Mouse (Mus musculus) limb, embryonic 14.5 days (tissue): Measurements from ENCODE around the gene Cops9. TPM values are rescaled to one million over a fixed set of nuclear protein-coding genes. Genes with fewer than 3 reads are reported as not detected.

Experiments
- ATAC-seq: fragments of 200-750 bp; cut with Nextera tagmentation; 2 replicates; pipeline ENCODE4 v1.8.0; 2017; ENCODE audit warnings: low read depth, moderate number of reproducible peaks, moderate TSS enrichment; ENCODE audit not compliant: low FRiP score
- DNase-seq: peaks from one replicate; pipeline ENCODE4 v3.0.0-alpha.2; 2015; ENCODE audit warnings: low spot score
- H3K27ac ChIP-seq: fragments of 300-500 bp; sonication (generic); replicated peaks from 2 replicates; pipeline ENCODE4 v1.5.1; 2014; ENCODE audit warnings: low read depth, mild to moderate bottlenecking, low read length, moderate library complexity, mixed read lengths
- H3K27me3 ChIP-seq: fragments of 300-500 bp; sonication (generic); 2 replicates; pipeline ENCODE4 v1.6.1; 2014; ENCODE audit warnings: low read length, mixed read lengths; ENCODE audit not compliant: control insufficient read depth, insufficient read depth
- H3K36me3 ChIP-seq: fragments of 300-500 bp; sonication (generic); 2 replicates; pipeline ENCODE4 v1.6.1; 2014; ENCODE audit warnings: mild to moderate bottlenecking, low read length, moderate library complexity, mixed read lengths; ENCODE audit not compliant: control insufficient read depth, insufficient read depth
- H3K4me1 ChIP-seq: fragments of 300-500 bp; sonication (generic); 2 replicates; pipeline ENCODE4 v1.6.1; 2014; ENCODE audit warnings: antibody characterized with exemption, low read length, mixed read lengths; ENCODE audit not compliant: control insufficient read depth, insufficient read depth
- H3K4me2 ChIP-seq: fragments of 300-500 bp; sonication (generic); replicated peaks from 2 replicates; pipeline ENCODE4 v1.6.1; 2014; ENCODE audit warnings: low read depth, mild to moderate bottlenecking, low read length, moderate library complexity; ENCODE audit not compliant: severe bottlenecking
- H3K4me3 ChIP-seq: fragments of 300-500 bp; sonication (generic); replicated peaks from 2 replicates; pipeline ENCODE4 v1.5.1; 2014; ENCODE audit warnings: low read length
- H3K9ac ChIP-seq: fragments of 300-500 bp; sonication (generic); 2 replicates; pipeline ENCODE4 v1.6.1; 2014; ENCODE audit warnings: mild to moderate bottlenecking, low read depth, low read length, moderate library complexity; ENCODE audit not compliant: severe bottlenecking
- H3K9me3 ChIP-seq: fragments of 300-500 bp; sonication (generic); 2 replicates; pipeline ENCODE4 v1.6.1; 2016; ENCODE audit warnings: low read length; ENCODE audit not compliant: control insufficient read depth
- POLR2A ChIP-seq: fragments of 200-500 bp; IDR thresholded peaks from 2 replicates; pipeline ENCODE4 v1.8.0; 2012; ENCODE audit warnings: inconsistent platforms, mild to moderate bottlenecking, moderate library complexity, borderline replicate concordance; ENCODE audit not compliant: insufficient read depth, insufficient read length; ENCODE audit errors: extremely low read depth
- WGBS: fragments of 180-500 bp; shearing (Covaris S2); extraction: QIAGEN DNeasy Blood & Tissue Kit; methylation state at CpG from one replicate; pipeline ENCODE4 v1.1.7; 2014; 5-methylcytosine and 5-hydroxymethylcytosine counted together
- polyA plus RNA-seq, 2 experiments: library from polyadenylated mRNA; depleted of rRNA in 1 of 2; stranded (reverse) in 1 of 2; unstranded in 1 of 2; fragments of >200 nt; fragmentation: Nextera tagmentation in 1 of 2; extraction: Ambion mirVana in 1 of 2; gene quantifications; 2 replicates each; pipeline versions ENCODE4 v1.2.1 to v1.2.3; 2012 to 2014

Gene Cops9
- polyA plus RNA-seq, 2 experiments: 208 to 441 TPM

DNA sequence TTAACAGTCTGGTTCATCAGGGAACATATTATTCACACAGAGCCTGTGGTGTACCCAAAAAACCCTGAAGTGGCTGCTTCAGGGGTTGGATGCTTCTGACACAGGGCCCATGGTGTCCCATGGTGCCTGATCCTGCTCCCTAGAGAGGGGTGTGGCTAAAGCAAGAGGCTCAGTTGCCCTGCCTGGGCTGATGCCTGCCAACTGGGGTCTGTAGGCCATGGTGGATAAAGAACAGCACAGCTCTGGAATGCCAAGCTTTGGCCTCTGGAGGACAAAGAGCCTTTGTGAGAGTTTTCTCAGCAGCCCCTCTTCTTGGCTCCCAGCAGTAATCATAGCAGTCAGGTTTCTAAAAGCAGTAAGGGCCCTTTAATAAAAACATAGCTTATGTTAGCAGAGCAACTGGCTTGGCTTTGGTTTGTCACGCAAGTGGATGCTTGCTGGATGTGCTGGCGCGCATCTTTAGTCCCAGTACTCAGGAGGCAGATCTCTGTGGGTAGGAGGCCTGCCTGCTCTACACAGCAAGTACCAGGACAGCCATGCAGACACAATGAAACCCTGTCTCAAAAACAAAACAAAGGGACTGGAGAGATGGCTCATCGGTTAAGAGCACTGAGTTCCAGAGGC lies 6.7 kb downstream of the Cops9 start:
- H3K4me1 ChIP-seq: no peaks in the 10 kb centered on the region
- no peak overlapping the region for H3K27ac ChIP-seq
- no peak overlapping the region for H3K4me3 ChIP-seq
- 80% methylated on average over 4 of the region's 4 CpGs for WGBS
- H3K36me3 ChIP-seq: peaks cover 36% of the 10 kb centered on the region
- peak; percentile 28; the same call in 1 of the 2 replicates for ATAC-seq
- H3K9me3 ChIP-seq: no peaks in the 10 kb centered on the region
- H3K9ac ChIP-seq: 0 out of 2 replicates have a peak overlapping the region, but pooled peaks have one; percentile 17
- H3K27me3 ChIP-seq: no peaks in the 10 kb centered on the region
- DNase-seq: no peak
- no peak overlapping the region for H3K4me2 ChIP-seq
- no peak for TF ChIP-seq POLR2A

DNA sequence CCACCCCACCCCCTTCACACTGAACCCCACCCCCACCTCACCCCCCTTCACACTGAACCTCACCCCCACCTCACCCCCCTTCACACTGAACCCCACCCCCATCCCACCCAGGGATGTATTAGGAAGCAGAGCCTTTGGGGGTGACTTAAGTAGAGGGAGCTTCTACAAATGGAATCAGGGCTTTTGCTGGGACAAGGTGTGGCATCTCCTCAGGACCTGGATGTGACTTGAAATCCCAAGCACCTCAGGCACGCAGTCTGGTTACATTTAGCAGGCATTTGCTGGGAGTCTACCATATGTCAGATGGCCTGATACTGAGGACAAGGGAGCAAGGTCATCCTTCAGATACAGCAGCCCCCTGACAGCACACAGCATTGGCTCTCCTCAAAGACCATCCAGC lies 7.2 kb downstream of the Cops9 start:
- no peak for TF ChIP-seq POLR2A
- no peak overlapping the region for H3K27ac ChIP-seq
- H3K4me2 ChIP-seq: no peak overlapping the region
- ATAC-seq: no peak
- 69% methylated on average over 1 of the region's 1 CpGs for WGBS
- no peak overlapping the region for H3K9ac ChIP-seq
- H3K9me3 ChIP-seq: no peaks in the 10 kb centered on the region
- no peak overlapping the region for H3K4me3 ChIP-seq
- no peaks in the 10 kb centered on the region for H3K27me3 ChIP-seq
- no peak for DNase-seq
- H3K36me3 ChIP-seq: peaks cover 35% of the 10 kb centered on the region
- no peaks in the 10 kb centered on the region for H3K4me1 ChIP-seq

DNA sequence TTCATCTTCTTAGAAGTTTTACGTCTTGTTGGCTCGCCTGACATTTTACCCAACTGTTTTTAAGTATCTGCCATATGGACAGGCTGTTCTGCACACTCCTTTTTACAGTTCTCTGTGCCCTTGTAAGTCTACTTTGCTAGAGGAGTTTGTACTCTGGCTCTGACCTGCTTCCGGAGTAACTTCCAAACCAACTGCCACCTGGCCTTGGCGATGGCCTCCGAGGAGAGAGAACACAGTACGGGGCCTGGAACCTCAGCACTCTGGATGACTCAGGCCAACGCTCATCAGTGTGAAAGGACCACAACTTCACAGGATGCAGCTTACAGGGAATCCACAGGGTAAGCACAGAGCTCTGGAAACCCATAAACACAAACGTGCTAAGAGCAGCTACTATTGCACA lies 8.1 kb downstream of the Cops9 start:
- no peaks in the 10 kb centered on the region for H3K4me1 ChIP-seq
- no peak overlapping the region for H3K4me2 ChIP-seq
- ATAC-seq (no peak), DNase-seq (no peak)
- no peak for TF ChIP-seq POLR2A
- no peak overlapping the region for H3K4me3 ChIP-seq
- WGBS: 72% methylated on average over 8 of the region's 8 CpGs
- no peaks in the 10 kb centered on the region for H3K27me3 ChIP-seq
- H3K9ac ChIP-seq: no peak overlapping the region
- peaks cover 31% of the 10 kb centered on the region for H3K36me3 ChIP-seq
- H3K27ac ChIP-seq: no peak overlapping the region
- H3K9me3 ChIP-seq: no peaks in the 10 kb centered on the region

DNA sequence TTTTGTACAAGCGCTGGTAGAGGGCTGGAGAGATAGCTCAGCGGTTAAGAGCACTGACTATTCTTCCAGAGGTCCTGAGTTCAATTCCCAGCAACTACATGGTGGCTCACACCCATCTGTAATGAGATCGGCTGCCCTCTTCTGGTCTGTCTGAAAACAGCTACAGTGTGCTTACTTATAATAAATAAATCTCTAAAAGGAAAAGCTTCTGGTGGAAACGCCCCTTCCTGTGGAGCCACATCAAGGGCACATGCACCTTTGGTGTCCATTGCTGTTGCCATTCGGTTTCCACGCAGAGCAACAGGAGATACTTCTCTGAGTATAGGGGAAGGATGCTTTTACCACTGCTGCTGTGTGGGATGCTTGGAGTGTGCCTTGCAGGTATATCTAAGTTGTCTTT lies 8.8 kb downstream of the Cops9 start:
- Histone ChIP-seq H3K4me1 (no peaks in the 10 kb centered on the region), H3K36me3 (peaks cover 23% of the 10 kb centered on the region), H3K9me3 (no peaks in the 10 kb centered on the region), H3K27me3 (no peaks in the 10 kb centered on the region), H3K4me3 (no peak overlapping the region), H3K9ac (no peak overlapping the region), H3K27ac (no peak overlapping the region), H3K4me2 (no peak overlapping the region)
- 72% methylated on average over 6 of the region's 6 CpGs for WGBS
- no peak for TF ChIP-seq POLR2A
- ATAC-seq (no peak), DNase-seq (no peak)

DNA sequence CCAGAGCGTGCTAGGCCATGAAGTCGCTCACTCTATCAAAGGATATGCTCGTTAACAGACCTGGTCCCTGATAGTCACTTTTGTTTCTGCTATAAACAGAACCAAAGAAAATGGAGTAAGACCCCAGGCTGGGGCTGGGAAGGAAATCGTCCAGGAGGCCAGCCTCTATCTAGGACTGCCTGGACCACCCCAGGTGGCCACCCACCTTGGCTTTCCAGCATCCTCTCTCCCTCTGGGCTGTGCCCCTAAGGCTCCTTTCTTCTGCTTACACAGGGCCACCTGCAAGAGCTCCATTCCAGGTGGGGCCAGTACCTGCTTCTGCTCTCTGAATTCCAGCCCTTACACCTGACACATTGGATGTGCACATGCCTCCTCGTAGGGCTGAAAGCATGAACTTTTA lies 9.6 kb downstream of the Cops9 start:
- ATAC-seq (no peak), DNase-seq (no peak)
- Histone ChIP-seq H3K9ac (no peak overlapping the region), H3K36me3 (peaks cover 16% of the 10 kb centered on the region), H3K4me2 (no peak overlapping the region), H3K27ac (no peak overlapping the region), H3K4me1 (no peaks in the 10 kb centered on the region), H3K27me3 (no peaks in the 10 kb centered on the region), H3K4me3 (no peak overlapping the region), H3K9me3 (no peaks in the 10 kb centered on the region)
- no peak for TF ChIP-seq POLR2A
- 65% methylated on average over 5 of the region's 5 CpGs for WGBS
